Mouse (Mus musculus): ENCODE measurements around the gene A630010A05Rik. TPM values are rescaled to one million over a fixed set of nuclear protein-coding genes. Genes with fewer than 3 reads are reported as not detected.

Gene A630010A05Rik
- polyA plus RNA-seq (2012), result not detected in 2 replicates

DNA sequence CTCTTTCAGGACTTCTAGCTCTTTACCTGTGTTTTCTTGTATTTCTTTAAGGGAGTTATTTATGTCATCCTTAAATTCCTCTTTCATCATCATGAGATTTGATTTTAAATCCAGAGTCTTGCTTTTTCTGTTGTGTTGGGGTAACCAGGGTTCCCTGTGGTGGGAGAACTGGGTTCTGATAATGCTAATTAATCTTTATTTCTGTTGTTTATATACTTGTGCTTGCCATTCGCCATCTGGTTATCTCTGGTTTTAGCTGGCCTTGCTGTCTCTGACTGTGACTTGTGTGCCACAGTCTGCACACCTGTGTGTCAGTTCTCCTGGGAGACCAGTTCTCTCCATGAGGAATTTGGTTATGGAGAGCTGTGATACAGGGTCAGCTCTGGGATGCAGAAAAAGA is at the start of gene A630010A05Rik:
Gene A630010A05Rik (plus strand): TSS at position 301 of the 400 bp plus-strand sequence.

Other genes with a start within 250 kb of the A630010A05Rik start
- 3.6 and 5.4 TPM in 2 replicates for gene Fopnl, start 244.9 kb upstream of the A630010A05Rik start, polyA plus RNA-seq (2012)
- gene Abcc1, start 200.8 kb upstream of the A630010A05Rik start, polyA plus RNA-seq (2012), result 5.0 and 6.0 TPM in 2 replicates

Data from megakaryocyte-erythroid progenitor cell, adult 5 weeks (primary cell).